Mouse (Mus musculus) embryonic facial prominence, embryonic 10.5 days (tissue): ENCODE data around the gene Hras. TPM values are rescaled to one million over a fixed set of nuclear protein-coding genes. Genes with fewer than 3 reads are reported as not detected.
A peak's percentile ranks its signal among the peaks of the same experiment; 100 is the strongest.

Experiments
- microRNA counts: library from miRNA; unstranded; fragments of <30 nt; microRNA quantifications from one replicate; lab custom pipeline; 2017
- microRNA-seq: library from miRNA; unstranded; fragments of <30 nt; microRNA quantifications from one replicate; pipeline ENCODE4, GENCODE M21; 2017
- polyA plus RNA-seq: library from polyadenylated mRNA; unstranded; fragments of >200 nt; fragmentation: Nextera tagmentation; extraction: Ambion mirVana; gene quantifications from 2 replicates; pipeline ENCODE4 v1.2.1, GENCODE M21; 2016

Gene Hras
- polyA plus RNA-seq, 1 experiment from 2014 or later: 94.9 TPM

MicroRNAs within 50 kb of the gene (microRNA counts, 519-probe panel; counts per million panel counts)
- microRNA mmu-miR-210 (lab: Ali Mortazavi, UCI): 4,744 counts per million, percentile 85 among the panel's probes with 10 or more counts

Small RNA genes lying within 50 kb of the gene (microRNA-seq; reads per million reads assigned to microRNA genes)
- 536 reads per million, percentile 69 among the genes with 10 or more reads in this experiment for gene Mir210

Other genes starting within 250 kb of the Hras start
- gene Ifitm5, start 243.7 kb downstream of the Hras start, polyA plus RNA-seq: 2.9 and 3.8 TPM in 2 replicates
- 0.52 TPM in 1 of 2 replicates, not detected in the other for gene Gm45717, start 238.1 kb downstream of the Hras start, polyA plus RNA-seq
- gene Ifitm2, start 238.0 kb downstream of the Hras start, polyA plus RNA-seq: 602 and 668 TPM in 2 replicates
- gene Ifitm1, start 226.8 kb downstream of the Hras start, polyA plus RNA-seq: 8.7 and 13.4 TPM in 2 replicates
- gene Ifitm3, start 183.2 kb downstream of the Hras start, polyA plus RNA-seq: 42.6 and 44.7 TPM in 2 replicates
- gene Ifitm6, start 176.1 kb downstream of the Hras start, polyA plus RNA-seq: not detected in 2 replicates
- not detected in 2 replicates for gene Gm17387, start 164.9 kb downstream of the Hras start, polyA plus RNA-seq
- gene B4galnt4, start 132.9 kb downstream of the Hras start, polyA plus RNA-seq: 26.5 and 27.7 TPM in 2 replicates
- 9.4 and 9.6 TPM in 2 replicates for gene Pkp3, start 115.8 kb downstream of the Hras start, polyA plus RNA-seq
- 2.2 and 2.3 TPM in 2 replicates for gene Sigirr, start 93.4 kb downstream of the Hras start, polyA plus RNA-seq
- 1.8 and 2.5 TPM in 2 replicates for gene Ano9, start 76.2 kb downstream of the Hras start, polyA plus RNA-seq
- gene Ptdss2, start 71.6 kb downstream of the Hras start, polyA plus RNA-seq: 77.8 and 83.8 TPM in 2 replicates
- gene Rnh1, start 21.1 kb downstream of the Hras start, polyA plus RNA-seq: 77.9 and 79.7 TPM in 2 replicates
- 15.1 and 18.1 TPM in 2 replicates for gene Lrrc56, start 152 bp upstream of the Hras start, polyA plus RNA-seq
- 4.9 and 5.3 TPM in 2 replicates for gene Lmntd2, start 20.1 kb upstream of the Hras start, polyA plus RNA-seq
- 54.5 and 56.0 TPM in 2 replicates for gene Rassf7, start 21.9 kb upstream of the Hras start, polyA plus RNA-seq
- gene Phrf1, start 34.8 kb upstream of the Hras start, polyA plus RNA-seq: 114 and 124 TPM in 2 replicates
- 0.34 TPM in 2 replicates for gene Irf7, start 72.5 kb upstream of the Hras start, polyA plus RNA-seq
- gene Cdhr5, start 82.8 kb upstream of the Hras start, polyA plus RNA-seq: 0.10 and 0.17 TPM in 2 replicates
- 8.8 and 9.6 TPM in 2 replicates for gene Sct, start 85.1 kb upstream of the Hras start, polyA plus RNA-seq
- 0.60 and 0.86 TPM in 2 replicates for gene Drd4, start 98.0 kb upstream of the Hras start, polyA plus RNA-seq
- gene Deaf1, start 133.7 kb upstream of the Hras start, polyA plus RNA-seq: 57.9 and 65.0 TPM in 2 replicates
- 44.9 and 49.0 TPM in 2 replicates for gene Tmem80, start 133.7 kb upstream of the Hras start, polyA plus RNA-seq
- gene Eps8l2, start 144.9 kb upstream of the Hras start, polyA plus RNA-seq: 12.1 and 13.0 TPM in 2 replicates
- gene Taldo1, start 198.2 kb upstream of the Hras start, polyA plus RNA-seq: 297 and 299 TPM in 2 replicates
- gene Gatd1, start 220.1 kb upstream of the Hras start, polyA plus RNA-seq: 48.5 and 50.8 TPM in 2 replicates
- gene Cend1, start 235.5 kb upstream of the Hras start, polyA plus RNA-seq: 7.7 and 8.4 TPM in 2 replicates
- 49.3 and 52.2 TPM in 2 replicates for gene Slc25a22, start 243.9 kb upstream of the Hras start, polyA plus RNA-seq